Mouse (Mus musculus) heart, adult 2 months (tissue): ENCODE data around the gene Ndufs2. TPM values are rescaled to one million over a fixed set of nuclear protein-coding genes. Genes with fewer than 3 reads are reported as not detected.

Experiments used
- DNase-seq, 2 experiments: peaks; one replicate each; pipeline ENCODE4 v3.0.0; 2021
- H3K27ac ChIP-seq: fragments of 200-600 bp; 2 replicates; pipeline ENCODE4 v1.8.1; 2022
- H3K27me3 ChIP-seq: fragments of 200-500 bp; 2 replicates; pipeline ENCODE4 v1.6.1; 2012; ENCODE audit warnings: mild to moderate bottlenecking, low read length, inconsistent platforms, mixed read lengths; ENCODE audit not compliant: control insufficient read depth, insufficient read depth
- H3K36me3 ChIP-seq: fragments of 200-500 bp; 2 replicates; pipeline ENCODE4 v1.6.1; 2012; ENCODE audit warnings: low read length, inconsistent platforms; ENCODE audit not compliant: control insufficient read depth, insufficient read depth
- H3K4me1 ChIP-seq: fragments of 200-500 bp; 2 replicates; pipeline ENCODE4 v1.6.1; 2011; ENCODE audit warnings: low read length; ENCODE audit not compliant: control insufficient read depth, insufficient read depth
- H3K4me3 ChIP-seq: fragments of 200-600 bp; 2 replicates; pipeline ENCODE4 v1.8.1; 2022
- H3K79me2 ChIP-seq: fragments of 200-500 bp; replicated peaks from 2 replicates; pipeline ENCODE4 v1.6.1; 2012; ENCODE audit warnings: mild to moderate bottlenecking, inconsistent platforms, low read length, moderate library complexity, mixed read lengths; ENCODE audit not compliant: control insufficient read depth, insufficient read depth
- H3K9ac ChIP-seq: fragments of 200-500 bp; 2 replicates; pipeline ENCODE4 v1.6.1; 2012; ENCODE audit warnings: low read depth, mild to moderate bottlenecking, control low read depth, inconsistent platforms, low read length, mixed read lengths
- CTCF ChIP-seq: fragments of 200-600 bp; IDR thresholded peaks from 2 replicates; pipeline ENCODE4 v1.8.1; 2022; ENCODE audit warnings: antibody characterized with exemption, mild to moderate bottlenecking, moderate library complexity
- EP300 ChIP-seq: fragments of 200-500 bp; IDR thresholded peaks from 2 replicates; pipeline ENCODE4 v1.6.1; 2011; ENCODE audit warnings: low read depth, low read length, control low read depth; ENCODE audit not compliant: insufficient read depth
- POLR2A ChIP-seq: fragments of 200-500 bp; IDR thresholded peaks from 2 replicates; pipeline ENCODE4 v1.6.1; 2011; ENCODE audit warnings: mild to moderate bottlenecking, low read depth, low read length, control low read depth; ENCODE audit not compliant: insufficient read depth
- WGBS: fragments of 180-500 bp; shearing (Covaris S2); methylation state at CpG from one replicate; pipeline ENCODE4 v1.1.7; 2018; 5-methylcytosine and 5-hydroxymethylcytosine counted together
- intact Hi-C: fragments of 180-260 bp; cut with DNase I; formaldehyde crosslinking; loops from one replicate; pipeline ENCODE4 v1.15.1; 2025
- polyA plus RNA-seq: library from polyadenylated mRNA; depleted of rRNA; stranded (reverse); fragments of >200 nt; gene quantifications from 2 replicates; pipeline ENCODE4 v1.2.3, GENCODE M21; 2012
- total RNA-seq, 2 experiments: library from RNA; stranded (reverse); gene quantifications; 2 replicates each; pipeline ENCODE4 v1.2.3; 2021

Gene Ndufs2
- total and polyA plus RNA-seq, 3 experiments = 997 to 1,610 (median 1,369) TPM

DNA sequence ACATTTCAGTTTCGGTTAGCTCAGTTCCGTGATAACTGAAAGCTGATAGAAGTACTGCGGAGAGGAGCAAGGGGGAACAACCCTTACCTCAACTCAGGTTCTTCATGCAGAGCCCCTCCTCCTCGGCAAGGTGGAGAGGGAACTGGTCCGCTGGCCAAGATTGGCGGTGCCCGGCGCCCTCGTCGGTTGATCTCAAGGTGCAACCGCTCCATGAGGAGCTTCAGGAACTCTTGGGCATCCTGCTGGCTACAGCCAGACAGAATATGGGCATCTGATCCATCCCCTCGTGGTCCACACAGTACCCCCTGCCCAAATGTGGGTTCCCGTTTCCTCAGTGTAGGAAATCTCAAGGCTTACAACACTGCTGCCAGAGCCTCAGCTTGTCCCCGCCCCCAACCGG is 33.3 kb upstream of the Ndufs2 start:
- no peak for TF ChIP-seq POLR2A
- TF ChIP-seq CTCF = no peak
- no peak for TF ChIP-seq EP300

GRCm38 (mm10) chr1:171283188-171284160 is 32.3 kb upstream of the Ndufs2 start:
- Histone ChIP-seq H3K36me3 (no peaks in the 10 kb centered on the region; the same call in 1 of the 2 replicates), H3K27me3 (no peaks in the 10 kb centered on the region), H3K79me2 (no peaks in the 10 kb centered on the region; the same call in 1 of the 2 replicates), H3K9ac (no peak overlapping the region), H3K4me1 (peaks cover 10% of the 10 kb centered on the region), H3K4me3 (no peak overlapping the region), H3K27ac (no peak overlapping the region)
- WGBS = 89% methylated on average over 18 of the region's 18 CpGs
- DNase-seq = peak; percentile 2 to 18
- TF ChIP-seq EP300 = no peak
- TF ChIP-seq CTCF = no peak
- no peak for TF ChIP-seq POLR2A
- intact Hi-C loops = no loop called here

More for the DNA sequence above, 33.3 kb upstream of the Ndufs2 start:
- no peak overlapping the region for H3K27ac ChIP-seq
- H3K36me3 ChIP-seq = no peaks in the 10 kb centered on the region; the same call in 1 of the 2 replicates
- WGBS = 83% methylated on average over 15 of the region's 15 CpGs
- no peaks in the 10 kb centered on the region for H3K27me3 ChIP-seq
- intact Hi-C loops = no loop called here
- peaks cover 10% of the 10 kb centered on the region for H3K4me1 ChIP-seq
- H3K4me3 ChIP-seq = no peak overlapping the region
- no peaks in the 10 kb centered on the region; the same call in 1 of the 2 replicates for H3K79me2 ChIP-seq
- no peak overlapping the region for H3K9ac ChIP-seq
- peak in 1 of 2 experiments; percentile 20 for DNase-seq

DNA sequence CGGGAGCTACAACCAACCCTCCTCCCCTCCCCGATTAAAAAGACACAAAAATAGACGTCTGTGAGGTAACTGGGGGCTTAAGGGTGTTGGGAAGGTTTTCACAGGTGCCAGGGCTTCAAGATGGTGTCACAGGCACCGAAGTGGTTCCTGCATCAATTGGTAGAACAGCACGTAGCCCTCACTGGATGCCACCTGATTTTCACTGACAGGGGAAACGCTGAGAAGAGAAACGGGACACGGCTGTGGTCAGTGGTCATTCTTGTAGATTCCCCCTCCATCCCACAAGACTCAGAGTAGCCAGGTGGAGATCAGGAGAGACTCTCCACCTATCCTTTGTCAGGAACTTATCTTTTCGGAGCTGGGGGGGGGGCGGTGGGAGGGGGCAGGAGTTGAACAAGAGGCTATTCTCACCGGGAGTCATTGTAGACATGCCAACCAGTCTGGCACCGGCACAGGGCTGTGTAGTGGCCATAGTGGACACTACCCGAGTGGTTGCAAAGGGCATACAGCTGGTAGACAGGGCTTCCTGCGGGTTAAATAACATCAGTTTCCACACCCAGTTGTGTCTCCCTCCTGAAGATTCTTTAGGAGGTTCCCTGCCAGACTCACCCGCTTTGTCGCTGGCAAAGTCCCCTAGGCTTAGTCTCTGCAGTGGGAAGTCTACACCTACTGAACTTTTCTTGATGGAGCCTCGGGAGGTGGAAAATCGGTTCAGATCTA is 31.1 kb upstream of the Ndufs2 start:
- intact Hi-C loops = no loop called here
- H3K9ac ChIP-seq = no peak overlapping the region
- H3K27me3 ChIP-seq = no peaks in the 10 kb centered on the region
- no peaks in the 10 kb centered on the region; the same call in 1 of the 2 replicates for H3K79me2 ChIP-seq
- H3K27ac ChIP-seq = peak overlapping the region; percentile 96; the same call in 1 of the 2 replicates
- WGBS = 72% methylated on average over 18 of the region's 18 CpGs
- no peak overlapping the region for H3K4me3 ChIP-seq
- H3K4me1 ChIP-seq = peaks cover 7% of the 10 kb centered on the region
- DNase-seq = peak; percentile 5 to 19
- TF ChIP-seq CTCF = no peak
- no peak for TF ChIP-seq POLR2A
- TF ChIP-seq EP300 = no peak
- H3K36me3 ChIP-seq = no peaks in the 10 kb centered on the region

- Histone ChIP-seq H3K27me3 (no peaks in the 10 kb centered on the region), H3K4me1 (peaks cover 6% of the 10 kb centered on the region), H3K79me2 (no peaks in the 10 kb centered on the region), H3K36me3 (no peaks in the 10 kb centered on the region), H3K4me3 (peak overlapping the region; percentile 73), H3K27ac (peak overlapping the region; percentile 96), H3K9ac (peak overlapping the region; percentile 79)
- under 1% methylated on average over 10 of the region's 10 CpGs for WGBS
- intact Hi-C loops = loop anchor here (1.0 to 2.0 kb wide), 3 partner anchors 34 to 171 kb away; no protein-coding TSS in a partner anchor
- peak; percentile 93 for TF ChIP-seq CTCF
- TF ChIP-seq EP300 = 0 out of 2 replicates have a peak, but pooled peaks have one; percentile 18
- TF ChIP-seq POLR2A = no peak
- DNase-seq = no peak
Measured at GRCm38 (mm10) chr1:171281528-171281923, 30.3 kb upstream of the Ndufs2 start.

DNA sequence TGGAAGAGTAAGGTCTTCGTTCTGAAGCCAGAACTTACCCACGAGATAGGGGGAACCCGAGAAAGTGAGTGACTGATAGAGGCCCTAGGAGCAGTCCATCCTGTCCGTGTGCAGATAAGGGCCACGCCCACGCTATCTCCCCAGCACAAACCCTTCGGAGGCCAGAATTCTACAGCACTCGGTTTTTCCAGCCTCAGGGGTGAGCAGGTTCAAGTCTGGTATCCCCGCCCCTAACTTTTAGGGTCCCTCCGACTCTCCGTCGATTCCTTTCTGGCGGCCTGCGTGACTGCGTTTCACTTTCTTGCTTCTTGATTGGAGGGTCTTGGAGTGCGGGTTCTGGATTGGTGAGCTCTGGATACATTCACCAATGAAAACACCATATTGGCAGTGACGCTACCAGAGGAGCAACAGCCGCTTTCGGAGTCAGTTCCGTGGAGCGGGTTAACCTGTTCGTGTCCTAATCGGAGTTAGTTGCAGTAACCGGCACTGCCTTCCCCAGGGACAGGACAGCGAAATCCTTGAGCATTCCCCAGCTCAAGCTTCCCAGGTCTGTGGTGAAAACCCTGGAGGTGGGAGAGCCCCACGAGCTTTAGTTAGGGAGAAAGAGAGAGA is 29.8 kb upstream of the Ndufs2 start, which contains the start of gene Ppox:
Gene Ppox, minus strand, starts transcription at position 271 of the 612 bp plus-strand sequence.
- H3K27me3 ChIP-seq = no peaks in the 10 kb centered on the region
- under 1% methylated on average over 26 of the region's 26 CpGs for WGBS
- peak; percentile 87 to 94 for DNase-seq
- intact Hi-C loops = loop anchor here (1.0 to 2.0 kb wide), 3 partner anchors 34 to 170 kb away; no protein-coding TSS in a partner anchor
- H3K4me3 ChIP-seq = peak within 1 kb of the TSS; percentile 73
- H3K36me3 ChIP-seq = no peaks in the 10 kb centered on the region
- peak within 1 kb of the TSS; percentile 79 for H3K9ac ChIP-seq
- peaks cover 6% of the 10 kb centered on the region for H3K4me1 ChIP-seq
- no peak; the same call in none of the 2 replicates for TF ChIP-seq POLR2A
- no peak; the same call in 1 of the 2 replicates for TF ChIP-seq EP300
- peak within 1 kb of the TSS; percentile 96 for H3K27ac ChIP-seq
- H3K79me2 ChIP-seq = no peaks in the 10 kb centered on the region
